Mouse (Mus musculus) liver, embryonic 15.5 days (tissue): ENCODE measurements around the gene Coro1c. TPM values are rescaled to one million over a fixed set of nuclear protein-coding genes. Genes with fewer than 3 reads are reported as not detected.
A peak's percentile ranks its signal among the peaks of the same experiment; 100 is the strongest.

Source experiments
- ATAC-seq: fragments of 200-750 bp; cut with Nextera tagmentation; 2 replicates; pipeline ENCODE4 v1.8.0; 2017; ENCODE audit warnings: moderate number of reproducible peaks, mild to moderate bottlenecking, moderate library complexity; ENCODE audit not compliant: insufficient read depth
- H3K27ac ChIP-seq: fragments of 300-500 bp; sonication (generic); replicated peaks from 2 replicates; pipeline ENCODE4 v1.5.1; 2015; ENCODE audit warnings: mild to moderate bottlenecking, inconsistent platforms
- H3K27me3 ChIP-seq: fragments of 300-500 bp; sonication (generic); 2 replicates; pipeline ENCODE4 v1.6.1; 2015; ENCODE audit warnings: mild to moderate bottlenecking, inconsistent platforms
- H3K36me3 ChIP-seq: fragments of 300-500 bp; sonication (generic); replicated peaks from 2 replicates; pipeline ENCODE4 v1.6.1; 2015; ENCODE audit warnings: moderate library complexity, mild to moderate bottlenecking, inconsistent platforms
- H3K4me1 ChIP-seq: fragments of 300-500 bp; sonication (generic); replicated peaks from 2 replicates; pipeline ENCODE4 v1.6.1; 2015; ENCODE audit warnings: inconsistent platforms
- H3K4me2 ChIP-seq: fragments of 300-500 bp; sonication (generic); 2 replicates; pipeline ENCODE4 v1.6.1; 2015; ENCODE audit warnings: moderate library complexity, mild to moderate bottlenecking, inconsistent platforms
- H3K4me3 ChIP-seq: fragments of 300-500 bp; sonication (generic); replicated peaks from 2 replicates; pipeline ENCODE4 v1.5.1; 2015; ENCODE audit warnings: mild to moderate bottlenecking, inconsistent platforms
- H3K9ac ChIP-seq: fragments of 300-500 bp; sonication (generic); 2 replicates; pipeline ENCODE4 v1.6.1; 2015; ENCODE audit warnings: moderate library complexity, mild to moderate bottlenecking, inconsistent platforms
- H3K9me3 ChIP-seq: fragments of 300-500 bp; sonication (generic); replicated peaks from 2 replicates; pipeline ENCODE4 v1.6.1; 2016; ENCODE audit warnings: inconsistent platforms
- WGBS: fragments of 180-500 bp; shearing (Covaris S2); methylation state at CpG from one replicate; pipeline ENCODE4 v1.1.7; 2015; ENCODE audit warnings: mixed read lengths; ENCODE audit not compliant: insufficient replicate concordance; 5-methylcytosine and 5-hydroxymethylcytosine counted together
- polyA plus RNA-seq: library from polyadenylated mRNA; unstranded; fragments of >200 nt; fragmentation: Nextera tagmentation; extraction: Ambion mirVana; gene quantifications from 2 replicates; pipeline ENCODE4 v1.2.1, GENCODE M21; 2015

Gene Coro1c
- polyA plus RNA-seq, 1 experiment from 2014 or later, result 38.6 TPM

GRCm38 (mm10) chr5:113882566-113883383 is 25.8 kb downstream of the Coro1c start:
- 64% methylated on average over 15 of the region's 15 CpGs for WGBS
- Histone ChIP-seq H3K9me3 (no peaks in the 10 kb centered on the region), H3K4me2 (no peak overlapping the region), H3K27me3 (no peaks in the 10 kb centered on the region), H3K4me3 (no peak overlapping the region), H3K9ac (no peak overlapping the region), H3K4me1 (peaks cover 50% of the 10 kb centered on the region), H3K27ac (no peak overlapping the region), H3K36me3 (peaks cover 28% of the 10 kb centered on the region)
- no peak for ATAC-seq

- ATAC-seq, result no peak
- Histone ChIP-seq H3K9ac (no peak overlapping the region), H3K9me3 (no peaks in the 10 kb centered on the region), H3K27me3 (no peaks in the 10 kb centered on the region), H3K4me3 (no peak overlapping the region), H3K27ac (no peak overlapping the region), H3K36me3 (peaks cover 36% of the 10 kb centered on the region), H3K4me1 (peaks cover 42% of the 10 kb centered on the region), H3K4me2 (no peak overlapping the region)
- WGBS, result 79% methylated on average over 14 of the region's 14 CpGs
Observed at GRCm38 (mm10) chr5:113881136-113881535, 27.4 kb downstream of the Coro1c start.

GRCm38 (mm10) chr5:113878943-113879617 is 29.5 kb downstream of the Coro1c start:
- no peak overlapping the region for H3K4me2 ChIP-seq
- peaks cover 22% of the 10 kb centered on the region for H3K4me1 ChIP-seq
- 77% methylated on average over 17 of the region's 17 CpGs for WGBS
- peaks cover 49% of the 10 kb centered on the region for H3K36me3 ChIP-seq
- no peak for ATAC-seq
- no peak overlapping the region for H3K4me3 ChIP-seq
- H3K9me3 ChIP-seq, result no peaks in the 10 kb centered on the region
- H3K9ac ChIP-seq, result no peak overlapping the region
- no peaks in the 10 kb centered on the region for H3K27me3 ChIP-seq
- H3K27ac ChIP-seq, result no peak overlapping the region

DNA sequence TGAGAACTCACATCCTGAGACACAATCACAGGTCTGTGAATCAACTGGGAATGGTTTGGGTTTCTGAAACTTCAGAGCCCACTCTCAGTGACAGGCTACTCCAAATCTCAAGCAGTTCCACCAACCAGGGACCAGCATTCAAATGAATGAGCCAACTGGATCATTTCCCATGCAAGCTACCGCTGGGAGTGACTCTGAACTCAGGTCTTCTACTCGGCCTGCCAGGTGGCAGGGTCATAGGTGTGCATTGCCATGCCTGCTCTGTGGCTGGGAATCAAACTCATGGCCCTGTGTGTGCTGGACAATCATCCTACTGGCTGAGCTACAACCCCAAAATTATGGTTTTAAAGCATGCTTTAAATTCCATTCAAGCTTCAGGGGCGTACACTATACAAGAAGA is 31.0 kb downstream of the Coro1c start:
- Histone ChIP-seq H3K36me3 (peaks cover 49% of the 10 kb centered on the region), H3K9me3 (no peaks in the 10 kb centered on the region), H3K27ac (no peak overlapping the region), H3K4me2 (no peak overlapping the region), H3K4me3 (no peak overlapping the region), H3K4me1 (peaks cover 20% of the 10 kb centered on the region), H3K27me3 (no peaks in the 10 kb centered on the region), H3K9ac (no peak overlapping the region)
- no peak for ATAC-seq
- 66% methylated on average over 3 of the region's 3 CpGs for WGBS

DNA sequence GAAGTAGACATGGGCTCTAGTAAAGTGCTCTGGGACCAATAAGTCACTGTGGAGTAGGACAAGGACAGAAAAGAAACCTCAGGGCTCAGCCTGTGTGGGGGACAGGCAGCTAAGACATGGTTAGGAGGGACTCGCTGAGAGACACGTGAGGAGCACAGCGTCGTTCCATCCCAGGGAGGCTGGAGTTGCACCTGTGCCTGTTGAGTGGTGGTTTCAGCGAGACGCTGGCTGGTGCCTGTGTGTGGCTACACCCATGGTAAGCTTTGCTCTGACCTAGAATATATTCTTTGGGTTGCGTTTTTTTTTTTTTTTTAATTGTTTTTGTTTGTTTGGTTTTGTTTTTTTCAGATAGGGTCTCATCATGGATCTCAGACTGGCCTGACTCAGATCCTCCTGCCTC is 32.4 kb downstream of the Coro1c start:
- no peak overlapping the region for H3K4me3 ChIP-seq
- no peak for ATAC-seq
- no peak overlapping the region for H3K27ac ChIP-seq
- H3K36me3 ChIP-seq, result peaks cover 43% of the 10 kb centered on the region
- H3K9me3 ChIP-seq, result no peaks in the 10 kb centered on the region
- H3K9ac ChIP-seq, result no peak overlapping the region
- no peaks in the 10 kb centered on the region for H3K27me3 ChIP-seq
- peaks cover 34% of the 10 kb centered on the region for H3K4me1 ChIP-seq
- no peak overlapping the region for H3K4me2 ChIP-seq
- 81% methylated on average over 7 of the region's 7 CpGs for WGBS

DNA sequence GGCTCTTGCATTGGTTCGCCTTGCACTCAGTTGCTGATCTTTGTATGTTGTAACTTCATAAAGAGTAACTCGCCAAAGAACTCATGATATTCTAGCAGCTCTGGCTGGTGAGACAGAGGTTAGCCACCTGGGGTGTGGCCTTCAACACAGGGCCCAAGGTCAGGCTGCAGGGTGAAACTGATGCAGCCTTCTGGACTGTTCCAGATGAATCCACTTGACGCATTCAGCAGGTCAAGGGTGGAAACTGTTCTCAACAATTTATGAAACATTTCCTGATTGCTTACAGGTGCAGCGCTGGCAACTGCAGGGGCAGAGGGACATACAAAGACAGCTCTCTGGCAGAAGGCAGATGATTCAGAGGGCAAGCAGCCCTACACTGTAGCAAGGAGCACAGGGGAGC is 32.9 kb downstream of the Coro1c start:
- 70% methylated on average over 4 of the region's 4 CpGs for WGBS
- ATAC-seq, result no peak
- H3K27me3 ChIP-seq, result no peaks in the 10 kb centered on the region
- peaks cover 38% of the 10 kb centered on the region for H3K36me3 ChIP-seq
- peaks cover 39% of the 10 kb centered on the region for H3K4me1 ChIP-seq
- no peak overlapping the region for H3K4me3 ChIP-seq
- no peak overlapping the region for H3K27ac ChIP-seq
- H3K4me2 ChIP-seq, result no peak overlapping the region
- no peak overlapping the region for H3K9ac ChIP-seq
- H3K9me3 ChIP-seq, result no peaks in the 10 kb centered on the region

GRCm38 (mm10) chr5:113874063-113875024 is 34.2 kb downstream of the Coro1c start:
- ATAC-seq, result no peak
- Histone ChIP-seq H3K9ac (no peak overlapping the region), H3K4me2 (no peak overlapping the region)

GRCm38 (mm10) chr5:113872936-113873912 is 35.3 kb downstream of the Coro1c start:
- Histone ChIP-seq H3K27me3 (no peaks in the 10 kb centered on the region), H3K9ac (no peak overlapping the region), H3K36me3 (peaks cover 22% of the 10 kb centered on the region), H3K9me3 (no peaks in the 10 kb centered on the region), H3K4me3 (no peak overlapping the region), H3K27ac (no peak overlapping the region; the same call in 1 of the 2 replicates), H3K4me2 (no peak overlapping the region), H3K4me1 (peaks cover 41% of the 10 kb centered on the region)
- WGBS, result 28% methylated on average over 15 of the region's 15 CpGs
- peak; percentile 50 for ATAC-seq

More at GRCm38 (mm10) chr5:113874063-113875024, 34.2 kb downstream of the Coro1c start:
- H3K27ac ChIP-seq, result no peak overlapping the region
- H3K9me3 ChIP-seq, result no peaks in the 10 kb centered on the region
- peaks cover 27% of the 10 kb centered on the region for H3K36me3 ChIP-seq
- peaks cover 44% of the 10 kb centered on the region for H3K4me1 ChIP-seq
- WGBS, result 72% methylated on average over 19 of the region's 19 CpGs
- no peak overlapping the region for H3K4me3 ChIP-seq
- H3K27me3 ChIP-seq, result no peaks in the 10 kb centered on the region

DNA sequence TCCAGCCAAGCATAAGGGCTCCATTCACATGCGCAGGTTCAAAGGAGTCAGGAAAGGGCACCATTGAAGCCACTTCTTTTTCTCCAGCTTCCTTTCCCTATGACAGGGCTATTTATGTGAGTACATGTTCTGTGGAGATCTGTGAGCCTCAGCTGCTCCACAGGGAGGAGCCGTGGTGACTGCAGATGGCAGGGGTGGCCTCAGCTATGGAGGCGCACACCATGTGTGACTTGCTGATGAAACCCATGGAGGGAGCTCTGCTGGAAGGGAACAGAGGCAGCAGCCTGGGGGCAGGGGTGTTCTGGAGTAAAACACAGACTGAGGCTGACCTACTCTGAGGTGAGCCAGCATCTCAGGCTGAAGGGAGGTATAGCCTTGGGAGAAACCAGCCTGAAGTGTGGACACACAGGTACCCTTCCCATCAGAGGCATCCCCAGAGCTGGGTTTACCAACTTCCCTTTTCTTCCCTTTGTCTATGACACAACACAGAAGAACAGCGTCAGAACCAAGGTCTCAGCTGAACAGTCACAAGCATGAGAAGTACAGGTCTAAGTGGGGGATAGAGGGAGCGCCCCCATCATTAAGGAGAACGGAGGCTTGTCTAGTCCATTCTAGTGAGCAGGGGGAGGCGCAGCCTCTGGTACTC is 36.5 kb downstream of the Coro1c start:
- H3K27ac ChIP-seq, result peak overlapping the region; percentile 48
- no peak overlapping the region for H3K9ac ChIP-seq
- H3K4me3 ChIP-seq, result no peak overlapping the region
- H3K9me3 ChIP-seq, result no peaks in the 10 kb centered on the region
- ATAC-seq, result no peak
- H3K36me3 ChIP-seq, result peaks cover 22% of the 10 kb centered on the region
- 53% methylated on average over 7 of the region's 7 CpGs for WGBS
- H3K4me1 ChIP-seq, result peaks cover 39% of the 10 kb centered on the region
- no peaks in the 10 kb centered on the region for H3K27me3 ChIP-seq
- no peak overlapping the region for H3K4me2 ChIP-seq
